Mouse (Mus musculus) E14TG2a.4 (cell line): ENCODE data around the gene Tmem145.

Experiments used
- CTCF ChIP-seq: conservative IDR thresholded peaks from 2 replicates; pipeline ENCODE4 v1.5.1; 2014; ENCODE audit warnings: low read length
- NANOG ChIP-seq: IDR thresholded peaks from 2 replicates; pipeline ENCODE4 v1.6.1; 2014; ENCODE audit warnings: borderline replicate concordance, low read length, mixed read lengths
- POU5F1 ChIP-seq: IDR thresholded peaks from 2 replicates; pipeline ENCODE4 v1.6.1; 2014; ENCODE audit warnings: low read length, borderline replicate concordance

DNA sequence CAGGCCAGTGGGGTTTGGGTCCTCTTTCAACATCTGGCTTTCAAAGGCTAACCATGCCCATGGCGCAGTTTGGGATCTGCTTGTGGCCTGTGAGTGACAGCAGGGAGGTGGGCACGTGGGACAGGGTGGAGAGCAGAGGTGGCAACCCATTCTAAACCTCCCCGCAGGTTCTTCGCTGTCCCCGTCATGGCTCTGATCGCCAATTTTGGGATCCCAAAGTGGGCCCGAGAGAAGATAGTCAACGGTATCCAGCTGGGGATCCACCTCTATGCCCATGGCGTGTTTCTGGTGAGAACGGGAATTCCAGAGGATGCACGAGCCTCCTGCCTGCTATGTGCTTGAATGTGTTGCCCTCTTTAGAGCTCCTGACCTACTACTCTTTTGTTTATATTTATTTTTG lies 5.3 kb downstream of the Tmem145 start:
- TF ChIP-seq CTCF, result no peak
- no peak for TF ChIP-seq POU5F1
- no peak for TF ChIP-seq NANOG
